Mouse (Mus musculus) kidney, adult 18-20 months (tissue): Measurements from ENCODE around the gene Rdh14.

Source experiments
- DNase-seq: peaks from one replicate; pipeline ENCODE4 v3.0.0; 2021

Gene Rdh14

GRCm38 (mm10) chr12:10390671-10391441 lies at the start of gene Rdh14:
Gene Rdh14, plus strand, starts transcription at chr12:10390772.
- peak; percentile 98 for DNase-seq

DNA sequence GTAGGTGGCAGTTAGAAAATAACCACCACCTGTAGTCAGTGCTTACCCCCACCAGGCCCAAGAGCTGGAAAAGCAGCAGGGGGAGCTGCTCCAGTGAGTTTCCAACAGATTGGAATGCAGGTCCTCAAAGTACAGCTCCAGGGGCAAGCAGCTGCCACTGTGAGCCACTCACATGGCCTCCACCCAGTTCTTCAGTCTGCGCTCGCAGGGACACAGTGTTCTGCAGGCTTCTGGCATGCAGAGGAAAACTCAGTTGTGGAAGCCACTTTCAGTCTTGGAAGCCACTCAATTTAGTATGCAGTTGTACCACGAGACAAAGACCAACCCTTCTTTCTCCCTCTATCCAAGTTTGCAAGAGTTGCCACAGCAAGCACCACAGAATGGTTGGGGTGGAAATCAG lies 39.9 kb upstream of the Rdh14 start:
- DNase-seq: no peak

- no peak for DNase-seq
Observed at GRCm38 (mm10) chr12:10357756-10358155, 32.8 kb upstream of the Rdh14 start.

DNA sequence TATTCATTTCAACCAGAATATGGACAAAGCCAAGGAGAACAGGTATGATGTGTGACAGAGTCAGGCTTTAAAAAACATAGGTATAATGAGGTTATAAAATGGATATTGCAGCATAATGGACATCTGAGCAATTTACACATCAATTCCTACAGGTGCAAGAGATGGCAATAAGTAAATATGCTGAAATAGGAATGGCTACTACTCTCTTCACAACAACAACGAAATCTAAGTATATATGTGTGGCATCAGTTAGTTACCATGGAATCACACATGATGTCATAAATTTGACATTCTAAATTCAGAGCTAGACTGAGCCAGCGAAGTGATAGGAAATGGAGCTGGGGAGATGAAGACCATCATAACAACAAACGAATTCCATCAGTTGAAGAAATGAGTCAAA lies 20.9 kb upstream of the Rdh14 start, which contains the start of gene Nt5c1b:
Gene Nt5c1b (plus strand): TSS at position 301 of the 400 bp plus-strand sequence.
- DNase-seq: no peak

DNA sequence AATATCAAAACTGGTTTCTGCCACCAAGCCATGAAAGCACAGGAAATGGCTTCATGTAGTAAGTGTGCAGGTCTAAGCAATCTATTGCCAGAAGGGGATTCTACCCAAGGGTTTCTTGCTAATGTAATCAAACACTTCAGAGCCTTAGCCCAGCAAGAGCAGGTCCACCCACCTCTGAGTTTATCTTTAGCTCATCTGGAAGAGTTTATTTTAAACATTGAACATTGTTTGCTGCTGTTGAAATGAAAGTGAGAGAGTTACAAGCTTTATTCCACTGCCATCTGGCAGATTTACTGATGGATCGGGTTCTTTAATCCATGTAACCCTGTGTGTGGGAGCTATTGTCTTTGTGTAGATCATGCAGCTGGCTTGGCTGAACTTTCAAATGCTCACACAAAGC lies 10.2 kb downstream of the Rdh14 start:
- no peak for DNase-seq

DNA sequence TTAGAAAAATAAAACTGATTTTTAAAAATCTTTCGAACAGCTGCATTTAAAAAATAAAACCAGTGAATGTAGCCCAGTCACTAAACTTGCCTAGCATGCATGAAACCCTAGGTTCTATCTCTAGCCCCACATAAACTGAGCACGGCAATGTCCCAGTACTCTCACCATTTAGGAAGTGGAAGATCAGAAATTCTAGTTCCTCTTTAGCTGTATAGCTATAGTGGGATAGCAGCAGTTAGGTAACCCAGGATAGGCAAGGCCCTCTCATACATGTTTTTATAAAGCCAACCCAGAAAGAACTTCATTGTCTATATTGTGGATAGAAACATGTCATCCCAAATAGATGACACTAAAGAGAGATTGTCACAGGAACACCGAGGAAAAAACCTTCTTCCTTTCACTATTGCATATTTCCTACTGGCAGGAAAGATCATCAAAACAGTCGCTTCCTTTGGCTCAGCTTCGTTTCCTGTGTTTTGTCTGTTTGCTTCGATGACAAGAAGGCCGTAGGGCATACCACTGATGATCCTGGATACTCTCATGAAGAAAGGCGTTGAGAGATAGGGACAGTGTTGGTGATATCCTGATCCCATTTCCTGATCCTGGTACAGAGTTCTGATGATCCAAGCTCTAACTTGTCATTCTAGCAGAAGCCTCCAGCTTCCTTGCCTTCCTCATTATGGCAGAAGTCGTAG lies 12.0 kb downstream of the Rdh14 start:
- no peak for DNase-seq

DNA sequence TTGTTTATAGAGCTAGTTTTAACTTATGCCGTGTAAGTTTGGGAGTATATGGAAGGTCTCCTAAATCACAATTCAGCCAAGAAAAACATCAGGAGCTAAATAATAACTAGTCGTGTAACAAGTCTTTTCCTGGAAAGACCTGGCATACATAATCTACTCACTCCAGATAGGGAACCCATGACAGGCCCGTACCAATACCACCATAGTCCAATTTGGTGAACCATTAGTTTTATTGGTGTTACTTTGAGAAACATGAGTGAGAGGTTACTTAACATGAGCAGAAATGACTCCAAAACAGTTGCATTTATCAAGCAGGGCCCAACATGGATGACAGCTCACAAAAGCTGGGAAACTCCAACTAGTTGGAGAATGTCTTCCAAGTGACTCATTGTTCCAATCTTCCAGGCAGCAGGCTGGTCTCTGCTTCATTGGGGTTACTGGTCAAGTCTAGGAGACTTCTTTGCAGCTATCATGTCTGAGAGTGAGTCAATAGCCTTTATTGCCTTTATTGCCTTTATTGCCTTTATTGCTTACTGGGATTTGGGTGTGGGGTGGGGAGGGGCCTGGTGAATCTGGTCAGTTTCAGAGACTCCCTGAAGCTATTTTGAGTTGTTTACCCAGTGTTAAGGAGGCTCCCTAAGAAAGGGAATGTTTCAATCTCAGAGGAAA lies 20.1 kb downstream of the Rdh14 start:
- no peak for DNase-seq

DNA sequence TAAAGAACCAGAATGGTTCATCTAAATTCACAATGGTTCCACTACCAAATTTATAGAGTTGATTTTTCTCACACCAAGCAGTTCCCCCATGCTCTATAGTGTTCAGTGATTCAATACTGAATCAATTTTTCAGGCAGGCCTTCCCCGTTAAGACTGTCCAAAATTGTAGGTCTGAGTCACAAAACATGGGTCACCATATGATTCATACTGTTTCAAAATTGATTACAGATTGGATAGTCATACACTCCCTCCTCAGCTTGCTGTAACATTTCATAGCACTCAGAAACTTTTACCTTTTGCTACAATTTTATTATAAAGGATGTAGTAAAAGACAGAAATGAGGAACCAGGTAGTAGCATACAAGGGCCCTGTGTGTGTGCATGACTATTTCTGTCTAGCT lies 20.9 kb downstream of the Rdh14 start:
- no peak for DNase-seq

DNA sequence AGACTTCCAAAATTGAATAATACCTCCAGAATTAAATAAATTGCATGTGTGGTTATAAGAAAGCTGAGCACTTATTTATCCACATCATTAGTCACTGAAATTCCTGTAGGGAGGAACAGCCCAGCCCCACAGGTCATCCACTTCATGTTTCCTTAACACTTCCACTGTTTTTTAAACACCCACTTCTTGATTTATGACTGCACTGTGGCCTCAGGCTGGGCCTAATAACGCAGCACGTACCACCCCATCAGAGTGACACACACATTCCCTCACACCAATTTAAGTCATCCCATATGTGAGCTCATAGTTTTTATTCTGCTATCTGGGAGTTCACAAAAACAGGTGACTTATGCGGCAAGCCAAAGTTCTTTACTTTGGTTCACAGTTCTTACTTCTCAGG lies 31.8 kb downstream of the Rdh14 start:
- DNase-seq: no peak

DNA sequence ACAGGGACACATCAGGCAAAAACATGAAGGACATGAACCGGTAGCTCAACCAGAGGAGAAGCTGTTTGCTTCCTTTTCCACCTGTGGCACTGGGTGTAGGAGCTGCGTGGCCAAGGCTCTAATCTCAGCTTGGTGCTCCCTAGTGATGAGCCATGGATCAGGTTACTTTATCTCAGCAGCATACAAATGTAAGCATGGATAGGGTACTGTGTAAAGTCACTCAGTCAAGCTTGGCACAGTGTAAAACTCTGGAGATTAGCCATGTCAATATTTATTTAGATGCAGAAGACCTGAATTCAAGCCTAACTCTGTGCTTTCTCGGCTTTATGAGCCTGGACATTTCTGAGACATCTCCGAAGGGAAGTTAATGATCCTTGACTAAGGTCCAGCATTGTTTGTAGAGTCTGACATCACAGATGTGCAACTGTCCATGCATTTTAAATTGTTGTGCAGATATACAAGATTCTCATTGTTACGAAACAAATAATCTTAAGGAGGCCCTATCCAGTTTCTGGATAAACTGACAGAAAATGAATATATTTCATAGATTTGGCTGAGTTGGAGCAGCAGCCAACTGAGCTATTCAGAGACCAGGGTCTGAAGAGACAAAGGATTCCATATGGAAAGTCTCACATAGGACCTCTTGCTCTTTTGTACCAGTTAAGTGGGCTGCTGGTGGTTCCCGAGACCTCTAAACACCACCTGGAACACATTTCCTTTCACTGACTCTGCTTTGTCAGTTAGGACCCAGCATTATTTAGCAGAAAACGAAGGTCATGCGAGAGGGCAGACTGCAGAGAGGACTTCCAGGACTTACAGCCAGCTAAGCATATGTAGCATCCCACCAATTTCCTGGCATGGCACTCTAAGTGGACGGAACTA lies 35.7 kb downstream of the Rdh14 start:
- no peak for DNase-seq

DNA sequence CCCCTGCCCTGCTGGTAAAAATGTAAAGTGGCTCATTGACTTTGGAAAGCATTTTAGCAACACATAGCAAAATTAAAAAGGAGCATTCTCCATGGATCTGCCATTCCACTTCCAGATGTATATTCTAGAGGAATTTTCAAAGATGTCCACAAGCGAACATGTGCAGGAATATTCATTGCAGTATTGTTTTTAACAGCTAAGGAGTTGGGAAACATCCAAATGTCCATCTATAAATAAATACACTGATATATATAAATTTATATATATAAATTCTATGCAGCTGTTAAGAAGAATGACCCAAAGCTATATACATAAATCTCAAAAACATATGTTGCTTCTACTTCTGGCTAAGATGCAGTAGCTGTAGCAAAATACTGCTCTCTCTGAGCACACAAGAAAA lies 40.4 kb downstream of the Rdh14 start:
- DNase-seq: no peak

DNA sequence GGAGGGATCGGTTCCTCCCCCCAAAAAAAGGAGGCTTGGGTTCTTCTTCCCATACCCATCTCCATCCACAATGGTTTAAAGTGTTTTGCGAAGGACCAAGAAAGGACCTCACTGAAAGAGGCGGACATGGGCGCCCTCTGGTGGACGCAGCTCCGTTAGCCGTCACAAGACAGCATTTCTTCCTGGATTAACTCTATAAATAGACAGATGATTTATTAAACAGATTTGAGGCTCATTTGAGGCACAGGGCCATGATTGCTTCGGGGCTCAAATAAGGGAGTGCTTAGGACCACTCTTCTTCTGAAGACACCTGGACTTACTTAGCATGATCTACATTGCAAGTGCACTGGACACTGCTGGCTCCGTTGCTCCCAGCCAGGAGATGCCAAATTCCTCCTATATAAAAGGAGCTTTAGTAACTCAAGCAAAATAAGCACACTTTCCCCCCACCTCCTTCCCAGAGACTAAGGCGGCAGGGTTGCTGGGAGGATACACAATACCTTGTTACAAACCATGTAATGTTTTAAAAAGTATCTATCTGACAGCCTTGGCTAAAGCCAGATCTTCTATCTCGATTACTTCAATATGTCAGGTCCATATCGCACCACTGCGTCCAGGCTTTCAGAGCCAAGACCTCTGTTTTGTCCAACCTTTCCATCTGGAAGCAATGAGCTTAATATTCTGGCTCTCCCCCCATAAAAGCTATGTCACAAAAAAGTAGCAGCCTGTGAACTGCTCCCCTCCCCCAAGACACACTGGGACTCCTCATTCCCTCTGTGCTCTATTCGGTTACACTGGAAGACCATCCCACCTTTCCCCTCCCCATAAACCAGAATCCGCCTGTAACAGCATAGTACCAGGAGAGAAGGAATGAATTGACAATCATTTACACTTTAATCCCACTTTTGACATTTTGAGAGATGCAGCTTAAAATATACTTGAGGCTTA lies 47.8 kb downstream of the Rdh14 start:
- peak; percentile 83 for DNase-seq

DNA sequence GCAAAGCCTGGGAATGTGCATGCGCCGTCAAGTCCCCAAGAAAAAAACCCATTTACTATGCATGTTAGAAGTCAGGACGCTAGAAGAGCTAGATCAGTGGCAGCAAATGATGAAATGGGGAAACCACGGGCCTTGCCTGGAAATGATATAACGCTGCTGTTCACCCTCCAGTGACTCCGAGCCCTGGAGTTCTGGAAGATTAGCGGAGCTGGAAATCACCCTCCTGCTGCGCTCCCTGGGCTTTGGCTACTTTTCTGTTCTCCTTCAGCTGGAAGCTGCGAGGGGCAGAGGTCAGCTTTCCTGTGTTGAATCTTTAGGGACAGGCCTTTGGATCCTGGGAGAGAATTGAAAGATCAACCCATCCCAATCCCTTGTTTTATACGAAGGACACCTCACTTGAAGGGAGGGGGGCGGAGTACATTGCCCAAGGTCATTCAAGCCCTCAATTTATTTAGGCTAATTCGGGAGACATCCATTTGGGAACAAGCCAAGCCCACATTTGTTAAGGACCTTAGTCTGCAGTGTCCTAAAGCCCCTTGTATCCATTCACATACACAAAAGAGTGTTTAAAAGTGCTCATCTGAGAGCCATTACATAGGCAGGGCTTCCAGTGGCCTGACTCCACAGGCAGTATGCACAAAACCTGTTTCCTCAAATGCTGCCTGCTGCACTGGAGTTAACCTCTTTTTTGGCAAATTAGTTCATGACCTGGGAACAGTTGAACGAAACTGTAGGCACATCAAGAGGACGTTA lies 49.1 kb downstream of the Rdh14 start:
- DNase-seq: no peak
